Mouse (Mus musculus) brown adipose tissue, adult 24 weeks (tissue): ENCODE results near the gene Sema3d. TPM values are rescaled to one million over a fixed set of nuclear protein-coding genes. Genes with fewer than 3 reads are reported as not detected.

ENCODE experiments used
- H3K27ac ChIP-seq: fragments of 200-500 bp; replicated peaks from 2 replicates; pipeline ENCODE4 v1.5.1; 2012; ENCODE audit warnings: low read depth, mild to moderate bottlenecking, low read length
- H3K4me1 ChIP-seq: fragments of 200-500 bp; 2 replicates; pipeline ENCODE4 v1.6.1; 2012; ENCODE audit warnings: low read length, mixed read lengths; ENCODE audit not compliant: control insufficient read depth, insufficient read depth, insufficient read length
- H3K4me3 ChIP-seq: fragments of 200-500 bp; 2 replicates; pipeline ENCODE4 v1.5.1; 2012; ENCODE audit warnings: low read depth, mild to moderate bottlenecking, low read length, moderate library complexity; ENCODE audit not compliant: insufficient read depth
- polyA plus RNA-seq: library from polyadenylated mRNA; stranded (reverse); fragments of >200 nt; gene quantifications from 2 replicates; pipeline ENCODE4 v1.2.4, GENCODE M21; 2012; ENCODE audit not compliant: missing spikeins, insufficient read depth, insufficient read length

The Sema3d gene
- polyA plus RNA-seq, 1 experiment, result 2.2 TPM

GRCm38 (mm10) chr5:12637763-12638468, 254.7 kb downstream of the Sema3d start:
- H3K4me3 ChIP-seq, result no peak overlapping the region

More at GRCm38 (mm10) chr5:12637763-12638468, 254.7 kb downstream of the Sema3d start:
- no peaks in the 10 kb centered on the region for H3K4me1 ChIP-seq
- no peak overlapping the region for H3K27ac ChIP-seq
